Mouse (Mus musculus): ENCODE measurements around the gene Sptlc3. TPM values are rescaled to one million over a fixed set of nuclear protein-coding genes. Genes with fewer than 3 reads are reported as not detected.

The Sptlc3 gene
- polyA plus RNA-seq (2015; fragmentation: Nextera tagmentation; extraction: Ambion mirVana), result 0.79 and 1.2 TPM in 2 replicates

- no peak for DNase-seq (ENCODE audit: low spot score)
Measured at GRCm38 (mm10) chr2:139493836-139494235, at the start of gene Sptlc3. Sptlc3 (plus strand) TSS chr2:139493913.

DNA sequence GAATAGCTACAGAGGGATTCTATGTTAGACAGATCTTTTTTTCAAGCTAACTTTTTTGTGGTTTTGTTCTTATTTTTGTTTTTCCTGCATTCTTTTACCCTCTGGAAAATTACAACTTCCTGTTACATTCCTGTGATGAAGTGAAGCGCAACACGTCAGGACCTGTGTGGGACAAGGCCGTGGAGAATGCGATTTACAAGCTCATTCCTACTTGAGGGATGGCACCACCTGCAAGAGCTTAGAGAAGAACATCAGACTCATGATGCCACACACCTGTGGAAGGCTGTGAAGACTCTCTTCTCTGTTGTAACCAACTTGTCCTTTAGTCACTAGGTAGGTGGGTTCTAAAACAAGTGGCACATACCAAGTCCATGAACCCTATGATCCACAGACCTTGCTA, 26.0 kb upstream of the Sptlc3 start:
- no peak for DNase-seq (ENCODE audit: low spot score)

DNA sequence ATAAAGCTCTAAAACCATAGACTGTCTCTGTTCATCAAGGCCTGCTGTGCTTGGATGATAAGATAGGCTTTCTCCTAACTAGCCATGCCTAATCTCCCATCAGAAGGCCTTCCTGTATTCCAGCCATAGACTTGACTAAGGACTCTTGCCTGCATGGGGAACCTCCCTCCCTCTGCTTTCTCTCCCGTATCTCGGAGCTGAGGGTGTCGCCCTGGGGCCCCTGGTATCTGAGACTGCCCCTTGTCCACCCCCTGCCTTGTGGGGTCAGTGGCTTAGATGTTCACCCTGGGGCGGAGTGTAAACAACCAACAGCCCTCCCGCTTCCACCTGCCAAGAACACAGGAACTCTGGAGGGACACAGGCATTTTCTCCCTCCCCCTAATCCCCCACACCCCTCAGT, 5.0 kb upstream of the Sptlc3 start:
- DNase-seq (ENCODE audit: low spot score), result no peak

DNA sequence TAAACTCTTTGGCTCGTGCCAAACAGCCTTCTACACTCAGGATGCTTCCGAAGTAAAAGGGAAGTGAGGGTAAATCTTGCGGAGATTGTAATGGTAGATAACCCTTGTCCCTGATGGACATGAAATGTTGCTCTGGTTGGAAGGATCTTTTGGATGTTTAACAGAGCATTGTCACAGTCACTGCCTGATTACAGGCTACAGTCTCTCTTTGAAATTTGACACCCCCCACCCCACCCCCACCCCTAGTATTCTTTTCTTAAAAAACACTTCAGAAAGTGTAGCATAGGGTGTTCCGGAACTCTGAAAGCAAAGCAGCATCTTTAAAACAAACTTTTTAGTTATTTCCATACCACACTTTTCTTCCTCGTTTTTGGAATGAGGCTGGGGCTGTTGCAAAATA, 916 bp downstream of the Sptlc3 start:
- no peak for DNase-seq (ENCODE audit: low spot score)

GRCm38 (mm10) chr2:139561966-139562505, 68.3 kb downstream of the Sptlc3 start:
- no peak for DNase-seq (ENCODE audit: low spot score)

- no peak for DNase-seq (ENCODE audit: low spot score)
Measured at GRCm38 (mm10) chr2:139579280-139579679, 85.6 kb downstream of the Sptlc3 start.

DNA sequence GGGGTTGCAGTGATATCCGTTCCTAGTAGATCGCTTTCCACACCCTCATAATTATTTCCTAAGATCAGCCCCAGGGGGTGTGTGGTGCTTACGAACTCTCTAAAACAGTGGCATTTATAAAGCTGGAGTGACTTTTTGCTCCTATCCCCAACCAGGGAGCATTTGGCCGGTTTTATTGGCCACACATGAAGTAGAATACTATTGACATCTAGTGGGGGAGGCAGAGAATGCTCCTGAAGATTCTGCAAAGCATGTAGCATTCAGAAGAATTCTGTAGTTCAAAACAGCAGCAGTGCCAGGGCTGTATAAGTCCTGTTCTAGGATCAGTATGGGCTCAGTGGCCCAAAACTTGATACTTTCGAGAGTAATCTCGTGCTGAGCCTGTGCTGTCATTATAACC, 89.1 kb downstream of the Sptlc3 start:
- no peak for DNase-seq (ENCODE audit: low spot score)

- DNase-seq (ENCODE audit: low spot score), result no peak
Measured at GRCm38 (mm10) chr2:139587660-139588200, 94.0 kb downstream of the Sptlc3 start.

- DNase-seq (ENCODE audit: low spot score), result peak; percentile 38
Measured at GRCm38 (mm10) chr2:139589905-139590304, 96.2 kb downstream of the Sptlc3 start.

GRCm38 (mm10) chr2:139590888-139591698, 97.4 kb downstream of the Sptlc3 start:
- DNase-seq (ENCODE audit: low spot score), result peak; percentile 57

GRCm38 (mm10) chr2:139592109-139592508, 98.4 kb downstream of the Sptlc3 start:
- no peak for DNase-seq (ENCODE audit: low spot score)

DNA sequence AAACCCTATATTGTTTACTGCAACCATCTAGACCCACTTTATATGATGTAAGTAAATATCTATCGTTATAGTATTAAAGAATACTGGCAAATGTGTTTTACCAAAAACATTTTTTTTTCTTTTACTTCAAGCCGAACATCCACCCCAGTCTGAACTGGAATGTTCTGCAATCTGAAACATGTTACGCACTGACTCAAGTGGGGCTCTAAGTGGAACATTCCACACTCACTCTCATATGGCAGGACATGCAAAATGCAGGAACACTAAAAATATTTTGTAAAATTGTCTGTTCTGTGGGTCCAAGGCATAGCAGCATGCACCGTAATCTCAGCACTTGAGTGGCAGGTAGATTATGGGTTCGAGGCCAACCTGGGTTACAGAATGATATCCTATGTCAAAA, 103.5 kb downstream of the Sptlc3 start:
- DNase-seq (ENCODE audit: low spot score), result no peak

DNA sequence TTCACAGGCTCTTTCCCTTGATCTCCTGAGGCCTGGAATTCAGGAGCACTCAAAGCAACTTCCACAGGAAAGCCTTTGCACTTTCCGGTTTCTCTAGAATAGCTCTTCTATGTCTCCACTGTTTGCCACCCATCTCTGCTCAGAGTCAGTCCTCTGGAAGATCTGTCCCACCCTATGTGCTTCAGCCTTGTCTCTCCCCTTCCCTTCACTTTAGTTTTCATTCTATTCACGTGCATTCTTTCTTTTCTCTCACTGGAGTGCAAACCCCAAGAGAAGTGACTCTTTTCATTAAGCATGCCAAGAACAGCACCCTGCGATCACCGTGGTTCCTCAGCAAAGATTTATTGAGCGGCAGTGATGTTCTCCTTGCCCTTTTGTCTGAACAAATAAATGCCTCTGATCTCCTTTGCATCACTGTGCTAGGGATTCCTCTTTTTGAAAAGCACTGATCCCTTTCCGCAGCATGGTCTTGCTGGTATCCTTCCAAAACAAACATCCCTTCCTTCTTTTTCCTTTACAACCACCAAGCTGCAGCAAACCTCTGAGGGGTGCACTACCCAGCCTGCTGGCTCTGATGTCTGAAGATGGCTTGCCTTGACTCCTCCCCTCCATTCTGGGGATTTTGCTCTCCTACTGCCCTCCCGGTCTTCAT, 108.0 kb downstream of the Sptlc3 start:
- DNase-seq (ENCODE audit: low spot score), result no peak

GRCm38 (mm10) chr2:139608167-139608566, 114.5 kb downstream of the Sptlc3 start:
- no peak for DNase-seq (ENCODE audit: low spot score)

DNA sequence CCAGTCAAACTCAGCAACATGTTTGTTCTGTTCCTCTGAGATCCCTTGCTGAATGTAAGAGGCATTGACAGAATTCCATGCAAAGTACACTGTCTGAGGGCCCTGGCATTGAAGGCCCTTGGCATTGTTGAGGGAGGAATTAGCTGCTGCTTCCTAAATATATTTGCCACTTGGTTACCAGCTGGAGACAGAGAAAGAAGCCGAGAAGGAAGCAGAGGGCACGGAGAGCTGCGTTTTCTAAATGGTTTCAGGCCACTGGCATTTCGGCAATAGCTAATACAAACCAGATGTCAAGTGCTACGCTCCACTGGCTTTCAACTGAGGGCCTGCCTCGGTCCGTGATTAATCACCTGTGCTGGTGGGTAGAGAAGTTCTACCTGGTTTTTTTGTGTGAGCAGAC, 115.1 kb downstream of the Sptlc3 start:
- no peak for DNase-seq (ENCODE audit: low spot score)

GRCm38 (mm10) chr2:139609231-139609630, 115.5 kb downstream of the Sptlc3 start:
- DNase-seq (ENCODE audit: low spot score), result no peak

DNA sequence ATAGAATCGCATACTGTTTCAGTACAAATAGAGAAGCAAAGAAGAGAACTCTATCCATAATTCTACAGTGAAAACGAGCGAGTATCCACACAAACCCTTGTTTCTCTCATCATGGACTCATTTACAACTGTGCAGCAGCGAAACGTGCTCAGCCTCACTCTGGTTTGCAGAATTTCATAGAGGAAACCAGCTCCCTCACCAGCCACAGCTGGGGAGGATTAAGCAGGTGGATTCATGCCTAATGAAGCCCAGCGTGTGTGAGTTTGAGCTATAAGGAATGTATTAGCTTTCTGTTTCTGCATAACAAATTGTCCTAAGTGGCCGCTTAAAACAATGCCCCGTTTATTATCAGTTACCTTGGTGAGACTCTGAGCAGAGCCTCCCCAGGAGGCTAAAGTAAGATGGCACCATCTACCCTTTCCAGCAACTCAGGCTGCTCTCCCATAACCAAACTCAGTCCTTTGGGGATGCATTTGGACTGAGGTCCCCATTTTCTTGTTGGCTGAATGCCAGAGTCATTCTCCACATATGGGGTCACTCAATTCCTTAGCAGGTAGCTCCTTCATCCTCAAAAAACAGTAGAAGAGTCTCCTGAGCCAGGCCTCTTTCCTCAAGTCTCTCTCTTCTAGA, 116.1 kb downstream of the Sptlc3 start:
- DNase-seq (ENCODE audit: low spot score), result no peak

DNA sequence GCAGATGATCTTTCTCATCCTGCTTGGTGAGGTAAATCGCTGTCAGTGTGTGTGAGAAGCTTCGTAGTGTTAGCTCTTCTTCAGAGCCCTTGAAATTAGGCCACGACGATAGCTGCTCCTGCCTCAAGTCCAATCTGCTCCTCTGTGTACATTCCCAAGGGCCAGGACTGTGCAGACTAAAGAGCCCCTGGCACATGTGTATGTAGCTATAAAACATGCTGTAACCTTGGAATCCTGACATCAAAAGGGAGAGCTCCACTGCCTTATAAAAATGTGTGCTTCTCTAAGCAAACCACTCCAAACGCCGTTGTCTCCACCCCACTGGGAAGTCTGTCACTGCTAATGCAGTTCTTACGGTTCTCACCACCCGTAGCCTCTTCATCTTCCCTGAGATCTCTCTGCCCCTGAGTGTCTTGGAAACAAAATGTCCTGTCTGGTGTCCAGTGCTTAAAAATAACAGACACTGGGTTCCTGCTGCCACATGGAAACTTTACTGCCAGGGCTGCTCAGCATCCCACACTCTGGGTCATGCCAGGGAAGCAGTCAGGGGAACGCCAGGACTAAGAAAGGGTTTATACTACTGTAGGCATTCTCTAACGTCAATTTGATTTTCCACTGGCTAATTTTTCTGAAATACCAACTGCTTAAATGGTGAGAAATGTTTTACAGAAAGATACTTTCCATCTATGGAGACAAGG, 118.8 kb downstream of the Sptlc3 start:
- DNase-seq (ENCODE audit: low spot score), result no peak

- no peak for DNase-seq (ENCODE audit: low spot score)
Measured at GRCm38 (mm10) chr2:139626496-139626895, 132.8 kb downstream of the Sptlc3 start.

- no peak for DNase-seq (ENCODE audit: low spot score)
Measured at GRCm38 (mm10) chr2:139628731-139629130, 135.0 kb downstream of the Sptlc3 start.

- DNase-seq (ENCODE audit: low spot score), result no peak
Measured at GRCm38 (mm10) chr2:139629653-139630052, 135.9 kb downstream of the Sptlc3 start.
